Mouse (Mus musculus) liver, embryonic 12.5 days (tissue): ENCODE measurements at regions not wholly inside any gene's neighbourhood (a gene's known extent, or its start where the extent isn't known, plus 50 kb on each side); places are given as distances from the start of the nearest gene placed in this dataset.

Source experiments
- ATAC-seq: fragments of 200-750 bp; cut with Nextera tagmentation; 2 replicates; pipeline ENCODE4 v1.8.0; 2017; ENCODE audit warnings: moderate number of reproducible peaks, mild to moderate bottlenecking, moderate library complexity
- H3K27ac ChIP-seq: fragments of 300-500 bp; sonication (generic); 2 replicates; pipeline ENCODE4 v1.5.1; 2016; ENCODE audit warnings: mild to moderate bottlenecking
- H3K27me3 ChIP-seq: fragments of 300-500 bp; sonication (generic); replicated peaks from 2 replicates; pipeline ENCODE4 v1.6.1; 2016; ENCODE audit warnings: mild to moderate bottlenecking, moderate library complexity
- H3K36me3 ChIP-seq: fragments of 300-500 bp; sonication (generic); 2 replicates; pipeline ENCODE4 v1.6.1; 2016; ENCODE audit warnings: mild to moderate bottlenecking, moderate library complexity
- H3K4me1 ChIP-seq: fragments of 300-500 bp; sonication (generic); 2 replicates; pipeline ENCODE4 v1.6.1; 2016
- H3K4me2 ChIP-seq: fragments of 300-500 bp; sonication (generic); 2 replicates; pipeline ENCODE4 v1.6.1; 2016; ENCODE audit warnings: mild to moderate bottlenecking, moderate library complexity
- H3K4me3 ChIP-seq: fragments of 300-500 bp; sonication (generic); 2 replicates; pipeline ENCODE4 v1.5.1; 2016; ENCODE audit warnings: mild to moderate bottlenecking, moderate library complexity
- H3K9ac ChIP-seq: fragments of 300-500 bp; sonication (generic); 2 replicates; pipeline ENCODE4 v1.6.1; 2016; ENCODE audit warnings: mild to moderate bottlenecking, moderate library complexity
- H3K9me3 ChIP-seq: fragments of 300-500 bp; sonication (generic); replicated peaks from 2 replicates; pipeline ENCODE4 v1.6.1; 2016; ENCODE audit warnings: mild to moderate bottlenecking, moderate library complexity
- WGBS: fragments of 180-500 bp; shearing (Covaris S2); methylation state at CpG from one replicate; pipeline ENCODE4 v1.1.7; 2016; ENCODE audit not compliant: insufficient replicate concordance; 5-methylcytosine and 5-hydroxymethylcytosine counted together

DNA sequence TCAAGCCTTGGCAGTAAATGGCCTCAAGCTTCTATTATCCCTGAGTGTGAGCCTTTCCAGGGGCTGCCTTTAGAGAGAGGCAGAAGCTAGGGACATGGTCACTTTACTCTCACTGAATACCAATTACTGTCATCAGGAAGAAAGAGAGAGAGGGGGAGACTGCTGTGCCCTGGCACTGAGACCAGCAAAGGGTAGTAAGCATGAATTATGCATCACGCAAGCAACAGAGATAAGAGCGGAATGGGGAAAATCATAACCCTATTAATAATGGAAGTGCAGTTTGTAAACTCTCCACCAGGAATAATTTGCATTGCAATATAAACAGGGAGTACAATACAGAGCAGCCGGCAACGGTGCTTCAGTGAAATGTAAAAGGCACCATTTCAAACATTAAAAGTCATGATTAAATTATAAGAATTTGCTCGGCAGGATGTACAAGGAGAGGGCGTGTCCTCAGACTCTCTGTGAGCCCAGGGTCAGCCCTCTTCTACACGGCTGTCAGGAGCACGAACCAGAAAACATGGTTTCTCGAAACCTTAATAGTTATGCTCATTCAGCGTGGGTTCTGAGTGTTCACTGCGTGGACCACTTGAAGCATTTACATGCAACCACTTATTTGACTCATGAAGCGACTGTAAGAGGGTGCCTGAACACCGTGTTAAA lies 175.2 kb downstream of the Gm826 start:
- H3K4me1 ChIP-seq = no peaks in the 10 kb centered on the region
- no peaks in the 10 kb centered on the region for H3K36me3 ChIP-seq
- no peak overlapping the region for H3K9ac ChIP-seq
- ATAC-seq = no peak
- no peaks in the 10 kb centered on the region for H3K27me3 ChIP-seq
- H3K9me3 ChIP-seq = no peaks in the 10 kb centered on the region
- H3K4me3 ChIP-seq = no peak overlapping the region
- 77% methylated on average over 13 of the region's 13 CpGs for WGBS
- H3K4me2 ChIP-seq = no peak overlapping the region
- no peak overlapping the region for H3K27ac ChIP-seq

DNA sequence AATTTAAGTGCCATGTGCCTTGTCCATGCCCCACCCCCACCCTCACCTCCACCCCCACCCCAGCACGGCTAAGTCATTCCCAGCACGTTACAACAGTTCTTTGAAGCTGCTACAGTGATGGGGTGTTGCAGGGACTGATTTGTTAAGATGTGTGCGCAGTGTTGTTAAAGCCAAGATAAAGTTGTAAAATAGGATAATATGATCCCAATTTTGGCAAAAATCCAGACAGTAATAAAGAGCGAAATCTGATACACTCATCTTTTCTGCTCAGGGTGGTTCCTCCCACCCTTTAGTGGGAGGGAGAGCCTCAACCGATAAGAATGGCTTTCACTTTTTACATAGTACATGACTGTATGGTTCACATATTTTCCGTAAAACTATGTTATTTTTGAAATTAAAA lies 180.2 kb downstream of the Gm826 start:
- no peak overlapping the region for H3K4me3 ChIP-seq
- H3K4me1 ChIP-seq = no peaks in the 10 kb centered on the region
- H3K27ac ChIP-seq = no peak overlapping the region
- H3K9ac ChIP-seq = no peak overlapping the region
- 60% methylated on average over 6 of the region's 6 CpGs for WGBS
- no peak overlapping the region for H3K4me2 ChIP-seq
- H3K27me3 ChIP-seq = no peaks in the 10 kb centered on the region
- H3K9me3 ChIP-seq = no peaks in the 10 kb centered on the region
- no peaks in the 10 kb centered on the region for H3K36me3 ChIP-seq
- ATAC-seq = no peak

DNA sequence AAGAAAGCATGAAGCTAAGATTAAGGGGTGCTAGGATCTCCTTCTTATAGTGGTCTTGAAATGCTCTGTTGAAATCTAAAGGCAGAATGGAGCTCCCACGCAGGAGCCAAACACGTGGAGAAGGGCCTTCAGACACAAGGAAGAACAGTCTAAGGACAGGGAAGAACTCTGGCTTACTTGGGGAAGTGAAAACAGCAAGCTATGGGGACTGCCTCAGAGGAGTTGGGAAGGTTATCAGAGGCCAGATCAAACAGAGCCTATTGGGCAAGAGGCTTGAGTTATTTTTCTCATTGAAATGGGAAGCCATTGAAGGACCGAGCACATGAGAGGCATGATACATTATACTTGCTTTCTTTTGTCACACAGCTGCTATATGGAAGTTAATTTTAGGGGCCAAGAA lies 181.9 kb downstream of the Gm826 start:
- Histone ChIP-seq H3K27me3 (no peaks in the 10 kb centered on the region), H3K4me3 (no peak overlapping the region), H3K4me1 (no peaks in the 10 kb centered on the region), H3K27ac (no peak overlapping the region), H3K9me3 (no peaks in the 10 kb centered on the region), H3K4me2 (no peak overlapping the region), H3K36me3 (no peaks in the 10 kb centered on the region), H3K9ac (no peak overlapping the region)
- no peak for ATAC-seq
- WGBS = 57% methylated on average over 3 of the region's 3 CpGs

DNA sequence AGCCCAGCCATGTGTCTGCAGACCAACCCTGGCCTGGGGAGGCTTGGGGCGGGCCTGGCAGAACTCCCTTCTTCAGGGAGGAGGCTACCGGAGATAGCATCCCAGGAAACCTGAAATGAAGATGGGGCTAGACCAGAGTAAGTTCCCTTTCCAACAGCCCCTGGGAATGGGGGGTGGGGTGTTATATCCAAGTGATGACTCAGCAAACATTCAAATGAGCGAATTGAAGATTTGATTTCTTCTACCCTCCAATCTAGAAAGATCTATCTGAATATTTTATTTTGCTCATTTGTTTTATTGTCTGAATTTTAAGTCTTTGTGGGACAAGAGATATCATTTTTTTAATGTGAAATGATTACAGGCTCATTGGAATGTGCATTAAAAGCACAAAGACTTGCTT lies 185.0 kb downstream of the Gm826 start:
- no peaks in the 10 kb centered on the region for H3K4me1 ChIP-seq
- no peaks in the 10 kb centered on the region for H3K9me3 ChIP-seq
- 66% methylated on average over 3 of the region's 3 CpGs for WGBS
- H3K36me3 ChIP-seq = no peaks in the 10 kb centered on the region
- no peak overlapping the region for H3K4me3 ChIP-seq
- no peak overlapping the region for H3K9ac ChIP-seq
- no peak for ATAC-seq
- H3K27ac ChIP-seq = no peak overlapping the region
- H3K4me2 ChIP-seq = no peak overlapping the region
- H3K27me3 ChIP-seq = no peaks in the 10 kb centered on the region

DNA sequence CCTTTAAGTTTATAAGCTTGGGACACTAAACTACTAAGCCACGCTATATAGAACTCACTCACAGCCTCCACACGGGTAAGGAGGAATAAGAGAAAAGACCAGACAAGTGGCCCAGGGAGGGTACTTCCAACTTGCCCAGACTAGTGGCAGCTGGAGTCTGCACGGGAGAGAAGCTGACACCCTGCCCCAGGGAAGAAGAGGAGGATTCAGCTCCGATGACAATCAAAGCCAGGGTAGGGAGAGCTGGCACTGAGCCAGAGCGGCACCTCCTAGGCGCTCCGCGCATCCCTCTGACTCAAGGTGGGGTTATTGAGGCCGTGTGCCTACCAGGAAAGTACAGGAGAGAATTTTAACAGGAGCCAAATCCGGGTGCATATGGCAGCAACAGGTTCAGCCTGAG lies 185.4 kb downstream of the Gm826 start:
- Histone ChIP-seq H3K9me3 (no peaks in the 10 kb centered on the region), H3K27ac (no peak overlapping the region), H3K4me2 (no peak overlapping the region), H3K4me3 (no peak overlapping the region), H3K4me1 (no peaks in the 10 kb centered on the region), H3K36me3 (no peaks in the 10 kb centered on the region), H3K9ac (no peak overlapping the region), H3K27me3 (no peaks in the 10 kb centered on the region)
- WGBS = 60% methylated on average over 10 of the region's 10 CpGs
- ATAC-seq = no peak

DNA sequence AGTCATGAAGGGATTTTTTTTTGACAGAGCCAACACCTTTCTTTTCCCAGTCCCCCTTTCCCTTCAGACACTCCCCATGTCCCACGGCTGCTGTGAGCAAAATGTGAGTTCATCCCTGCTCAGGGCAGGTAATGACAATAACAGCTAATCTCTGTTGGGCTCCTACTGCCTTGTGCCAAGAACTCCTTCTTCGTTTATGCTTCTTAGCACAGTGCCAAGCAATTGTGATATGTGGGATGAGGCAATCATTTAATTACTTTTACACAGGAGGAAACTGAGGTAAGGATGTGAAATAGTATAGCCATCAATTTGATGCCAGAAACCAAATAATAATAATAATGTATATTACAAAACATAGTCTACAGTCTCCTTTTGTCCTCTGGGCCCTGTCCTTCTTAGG lies 185.9 kb downstream of the Gm826 start:
- Histone ChIP-seq H3K4me1 (no peaks in the 10 kb centered on the region), H3K9ac (no peak overlapping the region), H3K4me3 (no peak overlapping the region), H3K27me3 (no peaks in the 10 kb centered on the region), H3K9me3 (no peaks in the 10 kb centered on the region), H3K4me2 (no peak overlapping the region), H3K27ac (no peak overlapping the region), H3K36me3 (no peaks in the 10 kb centered on the region)
- 48% methylated on average over 2 of the region's 2 CpGs for WGBS
- no peak for ATAC-seq

DNA sequence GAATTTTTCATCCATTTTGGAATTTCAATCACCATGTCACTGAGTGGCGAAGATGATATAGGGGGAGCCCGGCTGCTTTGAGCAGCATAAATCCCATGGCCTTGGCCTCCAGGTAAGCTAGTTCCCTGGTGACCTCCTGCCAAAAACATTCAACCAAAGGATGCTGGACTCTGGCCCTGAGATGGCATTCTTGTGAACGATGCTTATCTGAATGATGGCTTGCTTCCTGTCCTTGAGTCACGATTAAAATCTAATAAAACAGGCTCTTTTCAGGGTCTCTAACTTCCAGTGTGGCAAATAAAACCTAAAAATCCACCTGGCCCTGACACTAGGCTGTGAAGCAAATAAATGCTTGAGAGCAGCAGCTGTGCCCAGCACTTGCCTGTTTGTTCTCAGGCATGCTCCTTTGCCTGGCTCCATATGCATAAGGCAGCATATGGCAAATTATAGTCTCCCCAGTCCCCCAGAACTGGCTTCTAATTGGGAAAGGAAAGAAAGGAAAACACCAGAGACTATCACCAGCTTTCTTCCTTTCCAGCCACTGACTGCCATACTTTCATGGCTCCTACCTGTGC lies 193.7 kb downstream of the Gm826 start:
- H3K4me2 ChIP-seq = no peak overlapping the region
- ATAC-seq = no peak
- no peak overlapping the region for H3K4me3 ChIP-seq
- H3K27me3 ChIP-seq = no peaks in the 10 kb centered on the region
- no peaks in the 10 kb centered on the region for H3K36me3 ChIP-seq
- H3K4me1 ChIP-seq = no peaks in the 10 kb centered on the region
- 59% methylated on average over 4 of the region's 4 CpGs for WGBS
- no peaks in the 10 kb centered on the region for H3K9me3 ChIP-seq
- no peak overlapping the region for H3K9ac ChIP-seq
- H3K27ac ChIP-seq = no peak overlapping the region

DNA sequence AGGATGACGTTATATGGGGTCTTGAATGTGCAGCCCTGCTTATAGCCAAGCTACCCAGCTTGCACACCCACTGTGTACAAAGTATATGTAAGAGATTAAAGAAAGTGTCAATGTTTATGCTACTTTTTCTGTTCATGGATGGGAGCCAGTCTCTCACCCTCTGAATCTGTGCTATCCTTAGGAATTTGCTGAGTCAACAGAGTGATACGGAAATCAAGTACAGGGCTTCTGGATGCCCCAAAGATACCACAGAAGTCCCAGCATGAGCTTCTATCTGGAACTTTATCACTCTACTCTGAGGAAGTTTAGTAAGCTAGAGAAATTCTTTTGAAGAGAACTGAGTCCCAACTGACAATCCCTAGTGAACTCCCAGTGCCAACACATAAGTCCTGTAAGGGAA lies 195.9 kb downstream of the Gm826 start:
- no peak for ATAC-seq
- Histone ChIP-seq H3K9me3 (no peaks in the 10 kb centered on the region), H3K4me1 (no peaks in the 10 kb centered on the region), H3K4me2 (no peak overlapping the region), H3K36me3 (no peaks in the 10 kb centered on the region), H3K27ac (no peak overlapping the region), H3K4me3 (no peak overlapping the region), H3K27me3 (no peaks in the 10 kb centered on the region), H3K9ac (no peak overlapping the region)
- WGBS = 65% methylated on average over 2 of the region's 2 CpGs

DNA sequence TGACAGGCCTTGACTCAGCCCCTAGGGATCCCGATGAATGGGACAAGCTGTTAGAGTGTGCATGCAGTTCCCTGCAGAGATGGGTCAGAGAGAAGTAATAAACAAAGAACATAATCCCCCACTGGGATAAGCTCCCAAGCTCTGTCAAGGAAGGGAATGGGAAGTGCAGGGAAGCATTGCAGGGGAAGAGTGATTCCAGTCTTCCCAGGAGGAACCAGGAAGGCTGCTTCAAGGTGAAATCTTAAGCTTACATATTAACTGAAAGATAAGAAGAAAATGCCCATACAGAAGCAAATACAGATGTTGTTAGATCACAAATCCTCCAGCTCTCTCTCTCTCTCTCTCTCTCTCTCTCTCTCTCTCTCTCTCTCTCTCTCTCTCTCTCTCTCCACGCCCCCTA lies 202.2 kb downstream of the Gm826 start:
- no peak for ATAC-seq

DNA sequence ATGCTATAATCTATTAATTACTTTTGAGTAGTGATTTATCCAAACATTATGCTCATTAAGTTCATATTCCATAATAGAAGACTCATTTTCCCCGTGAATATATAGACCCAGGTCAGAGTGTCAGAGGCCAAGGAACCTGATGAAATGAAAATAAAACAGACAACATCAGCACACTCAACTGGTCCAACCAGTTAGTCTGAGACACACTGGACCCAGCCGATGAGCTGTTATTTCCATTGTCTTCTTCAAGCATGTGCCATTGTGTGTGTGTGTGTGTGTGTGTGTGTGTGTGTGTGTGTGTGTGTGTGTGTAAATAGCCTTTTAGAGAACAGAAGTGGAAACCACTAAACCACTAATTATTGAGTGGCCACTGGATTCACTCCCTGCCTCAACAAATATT lies 202.6 kb downstream of the Gm826 start:
- no peak for ATAC-seq
- no peaks in the 10 kb centered on the region for H3K27me3 ChIP-seq
- no peaks in the 10 kb centered on the region for H3K9me3 ChIP-seq
- 56% methylated on average over 2 of the region's 2 CpGs for WGBS
- H3K4me2 ChIP-seq = no peak overlapping the region
- H3K36me3 ChIP-seq = no peaks in the 10 kb centered on the region
- no peak overlapping the region for H3K27ac ChIP-seq
- no peak overlapping the region for H3K9ac ChIP-seq
- no peaks in the 10 kb centered on the region for H3K4me1 ChIP-seq
- H3K4me3 ChIP-seq = no peak overlapping the region

More for the DNA sequence above, 202.2 kb downstream of the Gm826 start:
- H3K36me3 ChIP-seq = no peaks in the 10 kb centered on the region
- no peak overlapping the region for H3K4me3 ChIP-seq
- no peak overlapping the region for H3K9ac ChIP-seq
- WGBS = 43% methylated on average over 2 of the region's 2 CpGs
- H3K4me1 ChIP-seq = no peaks in the 10 kb centered on the region
- no peak overlapping the region for H3K4me2 ChIP-seq
- no peaks in the 10 kb centered on the region for H3K9me3 ChIP-seq
- H3K27me3 ChIP-seq = no peaks in the 10 kb centered on the region
- H3K27ac ChIP-seq = no peak overlapping the region

DNA sequence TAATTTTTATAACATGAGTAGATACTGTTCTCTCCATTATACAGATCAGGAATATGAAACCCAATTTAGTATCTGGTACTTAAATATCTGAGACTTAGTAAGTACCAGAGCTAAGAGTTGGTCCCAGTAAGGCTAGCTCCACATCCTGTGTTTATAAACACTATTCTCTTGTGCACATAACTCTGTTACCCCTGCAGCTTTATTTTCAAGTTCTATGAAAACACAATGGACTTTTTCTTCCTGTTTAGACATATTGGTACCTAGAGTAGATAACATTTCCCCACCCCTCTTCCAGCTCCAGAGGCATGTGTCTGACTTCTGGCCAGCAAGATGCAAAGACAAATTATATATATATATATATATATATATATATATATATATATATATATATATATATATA lies 216.8 kb downstream of the Gm826 start:
- H3K36me3 ChIP-seq = no peaks in the 10 kb centered on the region

DNA sequence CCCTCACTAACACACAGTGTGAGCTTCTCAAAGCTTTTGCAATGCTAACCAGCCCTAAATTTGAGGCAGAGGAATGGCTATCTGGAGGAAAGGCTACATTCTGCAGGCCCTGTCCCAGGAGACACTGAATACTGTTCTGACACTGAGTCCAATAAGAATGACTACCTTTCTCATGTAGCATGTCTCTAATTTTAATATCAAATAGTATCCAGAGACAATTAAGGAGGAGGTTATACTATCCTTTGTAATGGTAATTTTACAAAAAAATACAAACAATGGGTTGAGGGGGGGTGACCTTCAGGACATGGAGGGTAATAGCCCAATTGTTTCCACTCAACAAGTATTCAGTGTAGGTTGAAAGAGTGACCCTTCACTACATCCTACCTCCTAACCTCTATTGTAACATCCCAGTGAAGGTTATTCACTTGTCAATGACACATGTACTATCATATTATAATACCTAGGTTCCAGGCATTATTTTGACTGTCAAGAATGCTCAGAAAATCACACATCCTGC lies 222.7 kb downstream of the Gm826 start:
- Histone ChIP-seq H3K4me3 (no peak overlapping the region), H3K27ac (no peak overlapping the region), H3K4me2 (no peak overlapping the region), H3K36me3 (no peaks in the 10 kb centered on the region), H3K9ac (no peak overlapping the region), H3K9me3 (no peaks in the 10 kb centered on the region), H3K4me1 (no peaks in the 10 kb centered on the region), H3K27me3 (no peaks in the 10 kb centered on the region)
- ATAC-seq = no peak

More for the DNA sequence above, 216.8 kb downstream of the Gm826 start:
- no peaks in the 10 kb centered on the region for H3K4me1 ChIP-seq
- H3K4me2 ChIP-seq = no peak overlapping the region
- H3K27ac ChIP-seq = no peak overlapping the region
- no peaks in the 10 kb centered on the region for H3K27me3 ChIP-seq
- no peak overlapping the region for H3K4me3 ChIP-seq
- no peaks in the 10 kb centered on the region for H3K9me3 ChIP-seq
- no peak overlapping the region for H3K9ac ChIP-seq
- ATAC-seq = no peak

DNA sequence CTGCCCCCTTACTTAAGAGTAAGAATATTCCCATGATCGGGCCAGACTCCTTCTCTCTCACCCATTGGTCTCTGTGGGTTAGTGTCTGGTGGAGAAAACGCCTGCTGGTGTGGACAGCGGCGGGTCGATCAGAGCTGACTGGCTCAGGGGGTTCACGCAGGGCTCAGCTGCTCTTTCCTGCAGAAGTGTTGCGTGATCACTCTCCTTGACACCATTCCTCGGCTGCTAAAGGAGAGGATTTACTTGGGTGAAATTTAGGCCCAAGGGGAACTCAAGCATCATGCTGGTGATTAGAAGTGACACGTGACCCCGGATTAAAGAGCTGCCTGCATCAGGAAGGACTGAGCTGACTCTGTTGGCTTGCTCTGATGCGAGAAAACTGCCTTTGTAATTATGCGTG lies 240.9 kb downstream of the Gm826 start:
- H3K4me2 ChIP-seq = no peak overlapping the region
- no peaks in the 10 kb centered on the region for H3K9me3 ChIP-seq
- H3K4me1 ChIP-seq = no peaks in the 10 kb centered on the region
- ATAC-seq = no peak
- H3K27ac ChIP-seq = no peak overlapping the region
- H3K36me3 ChIP-seq = no peaks in the 10 kb centered on the region
- 30% methylated on average over 12 of the region's 12 CpGs for WGBS
- no peak overlapping the region for H3K4me3 ChIP-seq
- H3K27me3 ChIP-seq = no peaks in the 10 kb centered on the region
- no peak overlapping the region for H3K9ac ChIP-seq
